19 mouse cellular contexts compared by ENCODE assay signal in the genomic region with DNA sequence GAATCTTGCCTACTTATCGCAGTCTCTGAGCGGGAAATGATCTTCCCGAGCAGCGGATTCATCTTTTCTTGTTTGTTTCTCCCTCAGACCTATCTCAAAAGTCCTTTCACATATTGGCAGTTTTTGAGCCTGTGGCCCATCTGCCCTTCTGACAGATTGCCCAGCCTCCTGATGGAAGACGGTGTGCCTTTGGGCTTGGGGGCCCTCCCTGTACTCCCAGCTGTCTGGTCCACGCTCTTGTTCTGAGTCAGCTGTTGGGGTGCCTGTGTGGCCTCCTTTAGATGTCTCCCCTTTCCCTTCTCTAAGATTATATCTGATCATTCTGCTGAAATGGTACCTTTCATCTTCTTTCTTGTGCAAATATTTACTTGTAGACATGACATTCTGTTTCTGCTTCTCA.
DNase-seq lines count a peak whose midpoint lies in the region; ATAC-seq lines count a peak whose summit lies in the region.
"Had no signal": no experiment of that assay in that cellular context is flagged by ENCODE, and none has a peak within 500 bp of the region (broad histone marks: within the 10 kb centered on the region; RNA-seq: fewer than 3 reads in every experiment).

No protein-coding gene starts in this region.

- H3K4me1 ChIP-seq in midbrain, embryonic 16.5 days (ENCODE audit: control insufficient read depth, insufficient read depth, low read length), result peaks cover 7% of the 10 kb centered on the region; the same call in 1 of the 2 replicates
- no peaks in the 10 kb centered on the region for H3K4me1 ChIP-seq in midbrain, embryonic 11.5 days (ENCODE audit: control insufficient read depth, insufficient read depth, low read length)
- H3K4me1 ChIP-seq in neural tube, embryonic 14.5 days (ENCODE audit: control insufficient read depth, insufficient read depth, low read length), result 0 out of 2 replicates have a peak, but pooled peaks cover 2% of the 10 kb centered on the region
- H3K4me1 ChIP-seq: embryonic facial prominence, embryonic 12.5 days; kidney, embryonic 15.5 days had no signal

- no peaks in the 10 kb centered on the region for H3K9me3 ChIP-seq in midbrain, embryonic 16.5 days (replicated peaks; ENCODE audit: control insufficient read depth, low read length, poor library complexity, severe bottlenecking)
- no peaks in the 10 kb centered on the region for H3K9me3 ChIP-seq in midbrain, embryonic 11.5 days (ENCODE audit: control insufficient read depth, low read length)
- no peaks in the 10 kb centered on the region for H3K9me3 ChIP-seq in neural tube, embryonic 14.5 days (ENCODE audit: control insufficient read depth, low read length)
- H3K9me3 ChIP-seq: embryonic facial prominence, embryonic 12.5 days; kidney, embryonic 15.5 days had no signal

- WGBS in midbrain, embryonic 16.5 days, result 78% methylated on average over 6 of the region's 6 CpGs
- 82% methylated on average over 6 of the region's 6 CpGs for WGBS in midbrain, embryonic 11.5 days
- 79% methylated on average over 6 of the region's 6 CpGs for WGBS in neural tube, embryonic 14.5 days

- intact Hi-C loops in gastrocnemius, postnatal 14 days (cut with DNase I; ENCODE audit: low total_unique reads), result no loop called here

- H3K4me2 ChIP-seq in midbrain, embryonic 16.5 days (ENCODE audit: low read length), result no peak overlapping the region
- H3K4me2 ChIP-seq in midbrain, embryonic 11.5 days, result no peak overlapping the region
- H3K4me2 ChIP-seq in neural tube, embryonic 14.5 days (ENCODE audit: low read depth, low read length), result no peak overlapping the region
- H3K4me2 ChIP-seq: embryonic facial prominence, embryonic 12.5 days; kidney, embryonic 15.5 days; lung, embryonic 14.5 days had no signal

- no peaks in the 10 kb centered on the region for H3K27me3 ChIP-seq in midbrain, embryonic 16.5 days (ENCODE audit: control insufficient read depth, insufficient read depth, low read depth, low read length)
- H3K27me3 ChIP-seq in midbrain, embryonic 11.5 days (ENCODE audit: control insufficient read depth, insufficient read depth, low read length), result no peaks in the 10 kb centered on the region
- H3K27me3 ChIP-seq in neural tube, embryonic 14.5 days (ENCODE audit: control insufficient read depth, insufficient read depth, low read length), result no peaks in the 10 kb centered on the region
- H3K27me3 ChIP-seq: embryonic facial prominence, embryonic 12.5 days; kidney, embryonic 15.5 days had no signal

- H3K4me3 ChIP-seq in midbrain, embryonic 16.5 days (ENCODE audit: low read depth, low read length), result no peak overlapping the region
- H3K4me3 ChIP-seq in midbrain, embryonic 11.5 days (ENCODE audit: low read depth, low read length), result no peak overlapping the region
- H3K4me3 ChIP-seq in neural tube, embryonic 14.5 days (ENCODE audit: low read depth, low read length), result no peak overlapping the region
- H3K4me3 ChIP-seq: embryonic facial prominence, embryonic 12.5 days; kidney, embryonic 15.5 days had no signal

- H3K27ac ChIP-seq in midbrain, embryonic 16.5 days (ENCODE audit: low read length), result 0 out of 2 replicates have a peak overlapping the region, but pooled peaks have one; percentile 4
- H3K27ac ChIP-seq in midbrain, embryonic 11.5 days (ENCODE audit: low read depth, low read length), result no peak overlapping the region
- H3K27ac ChIP-seq in neural tube, embryonic 14.5 days (ENCODE audit: low read depth, low read length), result peak overlapping the region; percentile 10; the same call in 1 of the 2 replicates
- H3K27ac ChIP-seq: embryonic facial prominence, embryonic 12.5 days; kidney, embryonic 15.5 days; liver, embryonic 14.5 days had no signal

- H3K9ac ChIP-seq in midbrain, embryonic 16.5 days (ENCODE audit: low read depth, low read length), result no peak overlapping the region
- no peak overlapping the region for H3K9ac ChIP-seq in midbrain, embryonic 11.5 days (ENCODE audit: low read length)
- no peak overlapping the region for H3K9ac ChIP-seq in neural tube, embryonic 14.5 days (replicated peaks; ENCODE audit: low read depth, low read length)
- H3K9ac ChIP-seq: embryonic facial prominence, embryonic 12.5 days; forebrain, postnatal 0 days; kidney, embryonic 15.5 days; liver, embryonic 14.5 days; lung, embryonic 14.5 days had no signal

- ATAC-seq in midbrain, embryonic 16.5 days, result no peak
- no peak for ATAC-seq in midbrain, embryonic 11.5 days (ENCODE audit: low FRiP score)
- no peak for ATAC-seq in neural tube, embryonic 14.5 days (ENCODE audit: low read depth)
- ATAC-seq: forebrain, postnatal 0 days had no signal

- DNase-seq in gastrocnemius, postnatal 14 days, result peak; percentile 12
- no peak for DNase-seq in gastrocnemius, postnatal 10 days
- DNase-seq in midbrain, embryonic 11.5 days (ENCODE audit: low spot score, missing footprints), result no peak
- peak; percentile 53 for DNase-seq in cerebellum, adult 9-11 months
- DNase-seq in adrenal gland, postnatal 36 days, result no peak
- DNase-seq in Muller cell, postnatal 12 days (ENCODE audit: inconsistent ontology term), result no peak
- DNase-seq: forebrain, postnatal 0 days; kidney, adult 11 months; kidney, postnatal 4 days; lung, embryonic 14.5 days; lung, postnatal 4 days; right cerebral cortex, adult 18-20 months; thymus, adult 18-20 months; thymus, postnatal 36 days had no signal

- H3K36me3 ChIP-seq in midbrain, embryonic 16.5 days (ENCODE audit: control insufficient read depth, insufficient read depth, low read length), result no peaks in the 10 kb centered on the region
- H3K36me3 ChIP-seq in midbrain, embryonic 11.5 days (ENCODE audit: control insufficient read depth, insufficient read depth, low read length), result no peaks in the 10 kb centered on the region
- H3K36me3 ChIP-seq in neural tube, embryonic 14.5 days (ENCODE audit: control insufficient read depth, insufficient read depth, low read length), result no peaks in the 10 kb centered on the region
- H3K36me3 ChIP-seq: embryonic facial prominence, embryonic 12.5 days; kidney, embryonic 15.5 days had no signal

Comparison
In these comparisons a context has a peak if more than half of its experiments do, and no peak if none do; other contexts are left out.
1. DNase-seq: peak in gastrocnemius, postnatal 14 days (single experiment) and cerebellum, adult 9-11 months (single experiment); none in gastrocnemius, postnatal 10 days (single experiment), midbrain, embryonic 11.5 days (single experiment), adrenal gland, postnatal 36 days (0 of 2) and Muller cell, postnatal 12 days (single experiment).